Mouse (Mus musculus) ES-E14 (cell line): ENCODE data around the gene BC004004. TPM values are rescaled to one million over a fixed set of nuclear protein-coding genes. Genes with fewer than 3 reads are reported as not detected.
A peak's percentile ranks its signal among the peaks of the same experiment; 100 is the strongest.

Experiments
- DNase-seq: peaks from one replicate; pipeline ENCODE4 v3.0.0-alpha.2; 2013; ENCODE audit warnings: low read depth, low spot score
- H3K27ac ChIP-seq: 2 replicates; pipeline ENCODE4 v1.5.1; 2012; ENCODE audit warnings: low read depth, mild to moderate bottlenecking, low read length, moderate library complexity, mixed read lengths; ENCODE audit not compliant: poor library complexity, insufficient read depth, severe bottlenecking
- H3K36me3 ChIP-seq: 2 replicates; pipeline ENCODE4 v1.6.1; 2012; ENCODE audit warnings: mild to moderate bottlenecking, low read length, moderate library complexity, mixed read lengths; ENCODE audit not compliant: control insufficient read depth, poor library complexity, insufficient read depth, severe bottlenecking
- H3K4me1 ChIP-seq, 2 experiments: fragments of 150-350 bp in 1 of 2; sonication (generic) in 1 of 2; 2 replicates each; pipeline ENCODE4 v1.6.1; 2012; ENCODE audit warnings: low read length in 2 of 2, mild to moderate bottlenecking in 1 of 2, mixed read lengths in 1 of 2; ENCODE audit not compliant: control insufficient read depth in 2 of 2, insufficient read depth in 2 of 2, poor library complexity in 1 of 2
- H3K4me3 ChIP-seq, 2 experiments: fragments of 150-350 bp in 1 of 2; sonication (generic) in 1 of 2; 2 replicates each; pipeline ENCODE4 v1.5.1; 2012; ENCODE audit warnings: low read length in 2 of 2, low read depth in 1 of 2, mild to moderate bottlenecking in 1 of 2, mixed read lengths in 1 of 2; ENCODE audit not compliant: insufficient read depth in 1 of 2, poor library complexity in 1 of 2, severe bottlenecking in 1 of 2
- H3K9ac ChIP-seq: 2 replicates; pipeline ENCODE4 v1.6.1; 2012; ENCODE audit warnings: low read depth, mild to moderate bottlenecking, low read length, mixed read lengths; ENCODE audit not compliant: poor library complexity, insufficient read depth, severe bottlenecking
- H3K9me3 ChIP-seq: fragments of 150-350 bp; sonication (generic); 2 replicates; pipeline ENCODE4 v1.6.1; 2012; ENCODE audit warnings: low read depth, mild to moderate bottlenecking, low read length; ENCODE audit not compliant: control insufficient read depth, insufficient read depth
- CHD2 ChIP-seq: IDR thresholded peaks from 2 replicates; pipeline ENCODE4 v1.6.1; 2014; ENCODE audit warnings: mild to moderate bottlenecking, low read depth, low read length, inconsistent platforms
- HCFC1 ChIP-seq: IDR thresholded peaks from 2 replicates; pipeline ENCODE4 v1.6.1; 2012; ENCODE audit warnings: low read length, inconsistent platforms, borderline replicate concordance; ENCODE audit not compliant: insufficient read depth
- MAFK ChIP-seq: IDR thresholded peaks from 2 replicates; pipeline ENCODE4 v1.6.1; 2014; ENCODE audit warnings: mild to moderate bottlenecking, low read depth, low read length, inconsistent platforms; ENCODE audit not compliant: insufficient read depth
- ZC3H11A ChIP-seq: IDR thresholded peaks from 2 replicates; pipeline ENCODE4 v1.6.1; 2012; ENCODE audit warnings: low read depth, mild to moderate bottlenecking, inconsistent platforms, low read length, borderline replicate concordance
- ZNF384 ChIP-seq: IDR thresholded peaks from 2 replicates; pipeline ENCODE4 v1.6.1; 2012; ENCODE audit warnings: low read depth, low read length, inconsistent platforms
- in situ Hi-C, 2 experiments: fragments of 600-800 bp; cut with MboI; formaldehyde crosslinking; loops; one replicate each; pipeline ENCODE4 v1.15.1; 2025; ENCODE audit warnings: low sequenced_read_pairs in 2 of 2, inconsistent platforms in 1 of 2; ENCODE audit not compliant: unreplicated experiment in 2 of 2
- total RNA-seq: library from RNA; depleted of rRNA; stranded (reverse); fragments of 300-350 nt; gene quantifications from 2 replicates; pipeline ENCODE4 v1.2.3, GENCODE M21; 2012

The BC004004 gene
- total RNA-seq, 1 experiment, result 50.9 TPM

DNA sequence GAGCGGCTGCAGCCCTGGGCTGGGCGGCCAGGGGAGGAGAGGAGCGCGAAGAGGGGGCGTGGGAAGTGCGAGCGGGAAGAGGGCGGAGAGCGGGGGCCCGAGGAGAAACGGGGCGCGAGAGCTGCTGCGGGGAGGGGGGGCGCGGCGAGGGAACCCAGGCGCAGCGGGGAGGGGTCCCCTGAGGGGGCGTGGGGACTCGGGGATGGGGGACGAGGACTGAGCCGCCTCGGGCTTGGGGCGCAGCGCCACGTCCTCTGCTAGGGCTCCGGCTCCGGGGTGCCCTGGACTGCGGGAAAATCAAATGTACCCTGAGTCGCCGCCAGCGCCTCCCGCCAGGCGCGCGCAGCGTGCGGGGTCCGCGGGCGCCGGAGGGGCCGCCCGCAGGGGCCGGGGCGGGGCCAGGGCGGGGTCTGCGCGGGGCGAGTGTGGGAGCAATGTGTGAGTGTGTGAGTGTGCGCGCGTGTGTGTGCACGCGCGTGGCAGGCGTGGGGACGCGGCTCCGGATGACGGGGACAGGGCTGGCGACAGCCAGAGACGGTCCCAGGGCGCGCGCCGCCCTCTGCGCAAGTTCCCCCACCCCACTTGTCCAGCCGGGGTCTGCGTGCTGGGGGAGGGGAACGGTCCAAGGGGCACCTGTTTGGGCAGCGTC, 30.7 kb upstream of the BC004004 start, which contains the start of gene Cpne5:
TSS of gene Cpne5 (minus strand) at position 396 of the 649 bp plus-strand sequence.
- Histone ChIP-seq H3K4me3 (peak within 1 kb of the TSS; percentile 59 to 74), H3K4me1 (peaks cover 0 to 7% of the 10 kb centered on the region in 2 experiments; a peak in 1 of 4 replicates), H3K9me3 (no peaks in the 10 kb centered on the region; the same call in 1 of the 2 replicates), H3K9ac (peak within 1 kb of the TSS; percentile 45), H3K27ac (no peak within 1 kb of the TSS), H3K36me3 (no peaks in the 10 kb centered on the region)
- in situ Hi-C loops, result no loop called here
- no peak for TF ChIP-seq ZNF384
- TF ChIP-seq ZC3H11A, result no peak
- no peak for TF ChIP-seq MAFK
- no peak for TF ChIP-seq CHD2
- TF ChIP-seq HCFC1, result no peak
- no peak for DNase-seq

- Histone ChIP-seq H3K4me3 (peak overlapping the region; percentile 59 to 74), H3K36me3 (no peaks in the 10 kb centered on the region), H3K9me3 (no peaks in the 10 kb centered on the region; the same call in 1 of the 2 replicates), H3K4me1 (peaks cover 0 to 7% of the 10 kb centered on the region in 2 experiments; a peak in 1 of 4 replicates), H3K9ac (peak overlapping the region; percentile 39), H3K27ac (no peak overlapping the region)
- no peak for TF ChIP-seq MAFK
- TF ChIP-seq ZC3H11A, result no peak
- in situ Hi-C loops, result no loop called here
- DNase-seq, result no peak
Observed at GRCm38 (mm10) chr17:29238421-29238945, 30.1 kb upstream of the BC004004 start.

DNA sequence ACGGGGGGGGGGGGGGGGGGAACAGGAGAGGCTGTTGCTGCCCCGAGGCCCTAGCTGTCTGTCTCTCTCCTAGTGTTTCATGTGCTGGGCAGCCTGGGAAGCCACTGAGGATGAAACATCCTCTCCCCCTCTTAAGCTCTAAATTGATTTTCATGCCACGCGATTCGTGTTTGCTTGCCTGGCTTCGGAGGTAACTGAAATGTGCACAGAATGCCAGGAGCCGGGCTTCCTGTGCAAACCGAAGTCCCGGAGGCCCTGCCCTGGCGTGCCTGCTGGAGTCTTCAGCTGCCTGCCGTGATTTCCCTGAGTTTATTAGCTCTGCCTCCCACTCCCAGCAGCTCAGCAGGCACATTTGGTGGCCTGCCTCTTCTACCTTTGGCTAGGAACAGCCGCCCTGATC, 23.7 kb upstream of the BC004004 start:
- H3K9ac ChIP-seq, result no peak overlapping the region
- no peaks in the 10 kb centered on the region for H3K9me3 ChIP-seq
- peaks cover 0 to 10% of the 10 kb centered on the region in 2 experiments; a peak in 1 of 4 replicates for H3K4me1 ChIP-seq
- in situ Hi-C loops, result loop anchor here in 1 of 2 experiments (5.0 to 10.0 kb wide), 2 partner anchors 68 to 200 kb away; no protein-coding TSS in a partner anchor
- no peak for TF ChIP-seq ZNF384
- no peak for TF ChIP-seq MAFK
- no peak for TF ChIP-seq HCFC1
- no peak for TF ChIP-seq ZC3H11A
- TF ChIP-seq CHD2, result no peak
- no peak overlapping the region for H3K4me3 ChIP-seq
- H3K27ac ChIP-seq, result no peak overlapping the region
- no peak for DNase-seq
- H3K36me3 ChIP-seq, result peaks cover 6% of the 10 kb centered on the region

GRCm38 (mm10) chr17:29245725-29246124, 22.9 kb upstream of the BC004004 start:
- Histone ChIP-seq H3K9me3 (no peaks in the 10 kb centered on the region), H3K27ac (no peak overlapping the region), H3K4me1 (peaks cover 0 to 12% of the 10 kb centered on the region in 2 experiments; a peak in 1 of 4 replicates), H3K9ac (no peak overlapping the region), H3K4me3 (no peak overlapping the region), H3K36me3 (peaks cover 11% of the 10 kb centered on the region)
- in situ Hi-C loops, result loop anchor here in 1 of 2 experiments (5.0 to 10.0 kb wide), 2 partner anchors 68 to 201 kb away; no protein-coding TSS in a partner anchor
- DNase-seq, result no peak
- TF ChIP-seq HCFC1 (no peak), CHD2 (no peak), MAFK (no peak), ZC3H11A (no peak), ZNF384 (no peak)
